Mouse (Mus musculus) lung, adult 2 months (tissue): ENCODE measurements around the gene Zfyve26.

Experiments
- CTCF ChIP-seq: fragments of 200-500 bp; IDR thresholded peaks from 2 replicates; pipeline ENCODE4 v1.5.1; 2011; ENCODE audit warnings: mild to moderate bottlenecking, low read length, control low read depth; ENCODE audit not compliant: insufficient read depth
- POLR2A ChIP-seq: fragments of 200-500 bp; IDR thresholded peaks from 2 replicates; pipeline ENCODE4 v1.6.1; 2011; ENCODE audit warnings: low read depth, mild to moderate bottlenecking, control low read depth, low read length, borderline replicate concordance; ENCODE audit errors: extremely low read depth

DNA sequence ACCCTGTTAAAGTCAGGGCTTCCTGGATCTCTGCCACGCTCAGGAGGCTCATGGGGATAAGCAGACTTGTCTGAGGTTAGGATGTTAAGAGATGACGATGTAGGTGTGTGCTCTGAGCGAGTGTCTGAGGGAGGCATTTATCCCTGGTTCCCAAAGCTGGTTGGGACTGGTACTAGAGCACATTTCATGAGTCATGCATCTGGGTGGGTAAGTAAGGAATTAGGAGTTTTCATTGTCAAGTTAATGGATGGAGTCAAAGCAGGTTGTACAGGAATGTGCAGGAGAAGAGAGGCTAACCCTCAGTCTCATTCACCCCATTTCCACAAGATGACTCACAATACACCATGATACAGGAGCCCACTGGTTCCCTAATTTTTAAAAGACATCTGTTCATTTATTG lies 48.0 kb downstream of the Zfyve26 start:
- no peak for TF ChIP-seq CTCF
- no peak for TF ChIP-seq POLR2A
